Mouse (Mus musculus) activated CD4-positive, CD25-positive, alpha-beta regulatory T cell, adult 4 months (primary cell): ENCODE data around the gene Gm20696. TPM values are rescaled to one million over a fixed set of nuclear protein-coding genes. Genes with fewer than 3 reads are reported as not detected.

Experiments
- ATAC-seq: one replicate; pipeline ENCODE4 v1.8.0; 2017
- polyA plus RNA-seq, 2 experiments: library from polyadenylated mRNA; unstranded; fragments of 100-300 nt; shearing (Covaris generic); gene quantifications; one replicate each; pipeline ENCODE4 v1.2.1; 2017

Gene Gm20696
- polyA plus RNA-seq, 2 experiments from 2014 or later = 11.9 to 13.1 TPM

DNA sequence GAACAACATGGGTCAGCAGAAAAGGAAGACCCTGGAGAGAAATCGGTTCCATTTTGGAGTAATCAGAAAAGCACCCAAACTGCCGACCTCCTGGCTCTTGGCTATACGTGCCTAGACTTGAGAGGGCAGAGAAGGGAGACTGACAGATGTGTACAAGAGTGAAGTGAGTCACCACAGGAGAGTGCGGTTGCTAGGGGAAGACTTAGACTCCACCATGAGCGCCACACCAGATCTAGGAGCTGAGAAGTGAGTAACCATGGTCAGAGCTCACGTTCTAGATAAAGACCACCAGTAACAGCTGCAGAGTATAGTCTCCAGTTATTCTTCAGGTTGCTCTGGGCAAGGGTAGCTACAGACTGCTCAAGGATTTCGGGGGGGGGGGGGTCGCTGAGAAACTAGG lies 3.4 kb downstream of the Gm20696 start:
- ATAC-seq = no peak

DNA sequence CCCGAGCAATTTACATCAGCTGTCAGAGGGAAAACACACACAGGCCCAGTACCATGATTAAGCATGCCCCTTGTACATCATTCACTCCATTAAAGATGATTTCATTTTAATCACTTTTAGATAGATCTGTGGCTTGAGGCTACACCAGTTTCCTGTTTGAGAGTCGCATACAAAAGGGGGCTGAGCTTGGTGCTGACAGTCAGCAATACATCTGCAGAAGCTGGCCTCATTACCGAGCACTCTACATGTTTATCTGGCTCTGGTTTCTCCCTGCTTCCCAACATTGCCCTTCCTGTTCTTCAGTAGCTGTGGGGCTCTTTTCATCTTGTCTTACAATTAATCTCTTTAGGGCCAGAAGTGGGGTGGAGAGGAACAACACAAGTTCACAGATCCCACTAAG lies 6.2 kb downstream of the Gm20696 start:
- peak; percentile 41 for ATAC-seq

DNA sequence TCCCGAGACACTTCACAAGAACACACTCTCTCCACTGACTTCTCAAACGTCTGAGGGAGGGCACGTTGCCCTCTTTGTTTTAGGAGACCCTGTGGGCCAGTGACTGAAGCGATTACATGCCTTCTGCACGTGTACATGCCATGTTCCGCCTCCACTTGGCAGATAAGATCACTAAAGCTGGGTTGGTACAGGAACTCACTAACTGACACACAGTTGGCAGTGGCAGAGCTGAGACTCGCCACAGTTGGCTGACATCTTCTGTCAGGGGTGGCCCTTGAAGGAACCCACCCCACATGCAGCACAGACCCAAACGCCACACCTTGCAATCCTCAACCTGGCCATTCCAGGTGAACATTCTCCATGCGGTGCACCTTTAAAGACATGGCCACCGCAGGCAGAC lies 8.0 kb downstream of the Gm20696 start:
- ATAC-seq = peak; percentile 27

DNA sequence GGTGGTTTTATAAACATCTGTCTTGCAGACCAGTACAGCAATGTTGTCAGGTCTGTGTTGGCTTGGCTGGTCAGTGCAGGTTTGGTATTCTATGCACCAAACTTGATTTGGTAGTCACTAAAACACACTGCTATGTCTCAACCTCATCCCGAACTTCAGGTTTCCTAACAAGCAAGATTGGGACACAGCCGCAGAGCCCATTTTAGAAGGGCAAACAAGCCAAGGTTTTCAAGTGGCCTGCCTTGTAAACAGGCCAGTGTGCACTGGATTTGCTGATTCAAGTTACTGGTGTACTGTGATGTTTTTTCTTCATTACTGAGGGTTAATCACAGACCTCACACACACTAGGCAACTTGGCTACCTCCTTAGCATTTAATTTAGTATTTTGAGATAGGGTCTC lies 10.5 kb downstream of the Gm20696 start:
- ATAC-seq = no peak

DNA sequence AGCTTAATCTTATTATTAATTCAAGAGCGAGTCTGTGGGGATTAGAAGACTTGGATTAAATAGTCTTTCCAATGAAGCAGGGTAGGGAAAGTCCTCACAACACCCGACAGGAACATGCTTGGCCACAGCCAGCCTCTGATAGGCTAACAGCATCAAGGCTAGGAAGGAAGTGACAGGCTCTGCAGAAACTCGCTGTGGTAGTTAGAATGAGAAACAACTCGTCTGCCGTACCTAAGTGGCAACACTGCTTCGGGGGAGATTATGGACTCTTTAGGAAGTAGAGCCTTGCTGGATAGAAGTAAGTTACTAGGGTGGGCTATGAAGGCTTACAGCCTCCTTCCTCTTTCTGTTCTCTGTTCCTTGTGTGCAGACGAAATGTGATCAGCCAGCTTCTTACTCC lies 11.1 kb downstream of the Gm20696 start:
- ATAC-seq = peak; percentile 95

DNA sequence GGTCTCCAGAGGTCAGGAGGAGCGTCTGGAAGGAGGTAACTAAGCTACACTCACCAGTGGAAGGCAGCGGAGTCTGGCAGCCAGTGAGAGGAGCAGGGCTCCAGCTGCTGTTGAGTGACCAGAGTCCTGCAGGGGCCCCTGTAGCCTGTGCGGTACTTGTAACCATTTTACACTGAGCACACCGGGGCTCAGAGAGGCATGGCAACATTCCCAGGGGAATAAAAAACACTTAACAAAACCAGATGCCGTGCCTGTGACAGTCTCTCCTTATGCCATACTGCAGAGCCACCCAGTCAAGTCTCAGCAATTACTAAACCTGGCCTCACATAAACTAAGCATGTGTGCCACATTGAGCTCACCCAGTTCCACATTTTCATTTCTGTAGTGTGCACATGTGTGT lies 12.3 kb downstream of the Gm20696 start:
- no peak for ATAC-seq

DNA sequence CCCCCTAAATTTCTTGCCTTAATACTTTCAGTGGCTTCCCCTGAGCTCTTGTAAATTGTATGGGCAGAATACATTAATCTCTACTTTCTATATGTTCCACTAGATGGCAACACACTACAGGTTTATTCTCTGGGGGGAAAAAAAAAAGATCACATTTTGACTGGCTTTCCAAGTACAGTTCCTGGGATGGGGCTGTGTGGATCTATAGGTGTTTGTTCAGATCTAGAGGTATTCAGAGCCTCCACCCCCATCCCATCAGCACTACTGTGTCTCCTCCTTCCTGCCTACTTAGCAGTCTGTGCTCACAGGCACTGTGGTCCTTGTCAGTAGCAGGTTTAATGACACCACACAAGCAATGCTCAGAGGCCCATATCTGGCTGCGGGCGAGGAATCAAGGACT lies 14.3 kb downstream of the Gm20696 start:
- no peak for ATAC-seq

DNA sequence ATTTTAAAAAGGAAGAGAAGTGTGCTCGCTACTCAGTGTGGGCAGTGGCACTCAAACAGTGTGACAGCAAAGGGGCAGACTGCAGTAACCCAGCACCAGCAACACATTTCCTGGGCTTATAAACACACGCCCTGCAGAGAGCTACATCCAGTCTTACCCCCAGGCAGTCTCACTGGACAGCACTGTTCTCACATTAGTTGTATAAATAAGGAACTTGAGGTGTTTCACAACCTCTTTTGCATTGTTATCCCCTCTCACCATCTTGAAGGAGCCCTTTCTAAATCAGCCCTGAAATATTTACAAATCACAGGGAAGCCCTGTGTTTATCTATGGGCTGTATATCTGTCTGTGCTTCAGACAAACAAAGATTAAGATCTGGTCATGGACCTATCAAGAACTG lies 17.3 kb downstream of the Gm20696 start:
- ATAC-seq = no peak

DNA sequence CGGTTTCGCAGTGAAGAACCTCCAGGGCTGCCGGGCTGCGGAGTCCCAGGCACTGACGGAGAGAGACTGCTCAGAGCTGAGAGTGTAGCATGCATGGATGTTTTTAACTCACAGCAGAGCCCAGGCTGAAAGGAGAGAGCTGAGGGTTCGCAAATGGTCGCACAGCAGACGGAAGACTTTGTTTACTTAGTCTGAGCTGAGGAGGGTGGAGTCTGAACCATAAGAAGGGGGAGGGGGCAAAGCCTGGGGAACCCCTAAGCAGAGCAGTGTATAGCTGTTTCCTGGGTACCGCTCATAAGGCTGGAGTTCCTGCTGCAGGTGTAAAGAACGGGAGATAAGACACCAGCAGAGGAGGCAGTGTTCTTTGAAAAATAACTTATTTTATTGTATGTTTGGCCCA lies 20.3 kb downstream of the Gm20696 start:
- ATAC-seq = peak; percentile 83

DNA sequence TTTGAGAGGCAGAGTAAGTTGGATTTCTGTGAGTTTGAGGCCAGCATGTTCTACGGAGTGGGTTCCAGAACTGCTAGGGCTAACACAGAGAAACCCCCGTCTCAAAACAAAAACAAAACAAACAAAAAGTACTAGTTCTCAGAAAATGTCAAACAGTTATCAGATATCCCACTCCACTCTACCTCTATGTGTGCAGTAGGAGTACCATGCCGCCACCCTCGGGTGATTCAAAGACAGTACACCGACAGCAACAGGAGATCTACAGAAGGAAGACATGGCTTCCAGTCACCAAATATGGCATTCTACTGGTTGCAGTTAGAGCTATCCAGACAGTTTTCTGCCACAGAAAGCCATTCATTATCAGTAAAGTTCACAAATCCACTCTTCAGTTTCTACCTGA lies 21.7 kb downstream of the Gm20696 start:
- ATAC-seq = no peak

DNA sequence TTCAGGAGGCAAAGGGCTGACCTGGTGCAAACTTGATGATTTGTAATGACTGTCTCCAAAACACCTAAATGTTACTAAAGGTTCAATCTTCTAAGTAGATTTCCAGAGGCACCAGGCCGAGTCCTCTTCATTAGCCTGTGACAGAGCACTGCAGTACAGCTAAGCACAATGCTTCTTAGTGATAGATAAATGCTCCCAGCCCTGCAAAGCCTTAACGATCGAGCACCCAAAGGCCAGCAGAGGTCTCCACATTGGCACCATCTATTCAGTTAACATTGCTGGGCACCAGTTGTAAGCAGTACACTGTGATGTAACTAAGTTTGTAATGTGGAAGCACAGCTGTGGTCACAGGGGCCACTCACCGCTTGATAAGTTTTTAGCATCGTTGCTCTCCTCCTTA lies 22.2 kb downstream of the Gm20696 start:
- ATAC-seq = no peak

DNA sequence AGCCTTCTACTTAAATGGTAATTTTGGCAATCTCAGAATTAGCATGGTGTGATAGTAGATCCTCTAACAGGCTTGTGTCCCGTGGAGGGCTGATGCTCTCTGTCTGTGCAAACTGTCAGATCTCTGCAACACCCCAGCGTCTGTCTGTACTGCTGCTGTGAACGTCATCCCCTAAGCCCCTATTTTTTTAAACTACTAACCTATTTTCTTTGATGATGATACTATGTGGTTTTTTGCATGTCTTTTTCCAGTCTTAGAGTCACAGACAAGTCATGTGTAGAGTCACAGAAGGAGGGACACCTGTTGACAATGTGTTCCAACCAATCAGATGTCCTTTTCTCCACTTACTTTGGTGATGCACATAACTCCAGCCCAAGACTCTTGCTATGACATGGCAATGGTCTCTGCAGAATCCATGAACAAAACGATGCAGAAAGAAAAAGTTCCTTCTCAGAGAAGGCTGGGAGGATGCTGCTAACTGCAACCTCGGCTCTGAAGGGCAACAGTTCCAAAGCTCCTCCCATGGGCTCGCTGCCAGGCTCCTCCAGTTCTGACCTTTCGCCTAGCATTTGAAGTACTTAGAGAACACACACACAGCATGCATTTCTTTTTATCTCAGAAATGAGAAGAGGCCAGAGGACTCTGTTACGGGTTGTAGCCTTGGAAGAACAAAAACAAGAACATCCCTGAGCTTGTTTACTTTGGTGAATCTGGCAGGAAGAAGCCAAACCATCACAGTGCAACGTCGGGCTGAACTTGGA lies 23.0 kb downstream of the Gm20696 start:
- ATAC-seq = peak; percentile 48

DNA sequence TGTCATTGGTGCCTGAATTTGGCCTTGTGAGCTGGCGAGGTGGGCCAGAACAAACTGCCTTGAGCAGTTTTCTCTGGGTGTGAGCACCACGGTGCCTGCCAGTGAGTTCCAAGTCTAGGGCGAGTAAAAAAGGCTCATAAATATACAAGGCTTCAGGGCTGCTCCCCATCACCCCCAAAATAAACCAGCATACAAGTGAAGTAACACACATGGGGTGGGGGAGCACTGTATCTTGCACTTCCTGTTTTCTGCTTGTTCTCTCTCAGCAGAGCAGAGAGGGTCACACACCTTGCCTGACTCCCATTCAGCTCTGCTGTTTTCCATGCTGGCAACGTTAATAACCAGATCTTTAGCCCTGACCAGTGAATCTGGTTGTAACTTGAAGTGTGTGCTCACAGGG lies 29.1 kb downstream of the Gm20696 start:
- no peak for ATAC-seq

DNA sequence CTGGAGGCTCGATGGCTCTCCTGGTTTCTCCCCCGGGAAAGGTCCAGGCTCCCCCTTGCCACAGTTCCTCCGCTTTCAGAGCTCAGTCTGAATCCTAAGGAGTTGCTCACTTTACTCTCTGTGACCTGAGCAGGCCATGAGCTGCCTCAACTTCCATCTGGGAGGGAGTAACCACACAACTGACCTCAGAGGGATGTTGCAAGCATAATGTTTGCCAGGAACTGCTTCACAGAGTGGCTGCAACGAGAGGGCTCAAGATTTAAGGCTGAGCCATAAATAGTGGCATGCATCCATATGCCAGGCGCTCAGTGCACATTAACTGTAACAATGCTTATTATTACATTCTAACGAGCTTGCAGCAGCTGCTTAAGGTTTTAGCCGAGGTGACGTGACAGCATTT lies 29.8 kb downstream of the Gm20696 start:
- ATAC-seq = no peak

DNA sequence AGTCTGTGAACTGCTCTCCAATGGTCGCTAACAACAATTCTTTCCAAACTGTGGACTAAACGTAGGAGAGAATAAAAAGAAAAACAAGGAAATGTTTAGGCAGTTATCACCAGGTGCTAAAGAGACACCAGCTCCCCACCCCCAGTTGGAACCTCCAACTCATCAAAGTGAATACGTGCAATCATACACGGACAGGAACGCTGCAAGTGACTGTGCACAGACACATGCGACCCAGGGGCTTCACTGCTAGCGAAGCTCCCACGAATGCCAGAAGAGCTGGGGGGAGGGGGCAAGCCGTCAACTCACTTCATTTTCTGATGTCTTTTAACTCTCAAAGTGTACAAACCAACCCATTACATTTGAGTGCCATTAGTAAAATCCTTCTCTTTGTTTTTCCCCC lies 30.5 kb downstream of the Gm20696 start:
- ATAC-seq = no peak

DNA sequence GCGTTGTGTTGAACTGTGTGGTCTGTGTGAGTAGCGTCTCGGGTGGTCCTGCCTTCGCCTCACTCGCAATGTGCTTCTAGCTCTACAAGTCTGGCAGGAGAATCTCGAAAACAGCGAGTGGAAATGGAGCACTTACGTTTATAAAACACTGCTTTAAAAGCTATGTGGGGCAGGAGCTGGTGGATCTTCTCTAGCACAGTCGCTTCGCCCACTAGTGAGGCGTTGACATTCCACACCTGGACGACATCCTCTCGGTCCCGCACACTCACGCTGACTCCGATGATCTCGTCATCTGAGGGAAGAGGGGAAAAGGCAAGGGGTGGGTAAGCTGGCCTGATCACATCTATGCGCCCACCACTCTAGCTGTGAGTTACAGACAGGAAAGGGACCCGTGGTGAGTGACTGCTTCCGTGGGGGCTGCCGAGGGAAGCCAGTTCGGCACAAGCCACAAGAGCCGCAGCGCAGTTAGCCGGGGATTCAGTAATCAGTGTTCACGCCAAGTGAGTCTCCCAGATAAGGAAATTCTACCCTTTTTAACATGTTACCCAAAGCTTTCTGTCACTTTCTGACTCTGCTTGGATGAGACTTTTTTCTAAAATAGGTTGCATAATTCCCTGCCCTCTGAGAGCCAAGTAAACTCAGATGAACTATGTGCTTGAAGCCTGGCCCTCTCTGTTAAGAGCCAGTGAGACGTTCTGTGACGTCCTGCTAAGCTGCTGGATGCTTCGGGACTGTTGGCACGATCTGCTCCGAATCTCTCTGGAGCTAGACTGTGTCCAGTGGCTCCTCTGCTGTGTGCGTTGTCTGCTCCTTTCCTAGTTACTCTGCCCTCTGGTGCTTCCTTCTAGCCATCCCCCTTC lies 34.2 kb downstream of the Gm20696 start:
- no peak for ATAC-seq

DNA sequence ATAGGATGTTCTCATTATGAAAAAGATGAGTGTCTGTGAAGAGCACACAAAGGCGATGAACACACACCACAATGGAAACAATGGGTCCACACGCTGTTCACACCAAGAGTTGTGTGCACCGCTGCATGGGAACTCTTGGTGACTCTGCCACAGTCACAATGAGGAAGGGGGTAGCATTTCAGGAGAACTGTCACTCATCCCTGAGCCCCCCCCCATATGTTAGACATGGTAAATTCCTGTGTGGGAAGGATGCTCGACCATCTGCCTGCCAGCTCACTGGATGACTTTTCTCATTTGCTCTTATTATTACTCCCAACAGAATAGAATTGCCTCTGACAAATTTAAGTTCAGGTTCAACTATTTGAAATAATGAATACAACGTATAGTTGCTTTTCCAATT lies 35.0 kb downstream of the Gm20696 start:
- ATAC-seq = no peak

DNA sequence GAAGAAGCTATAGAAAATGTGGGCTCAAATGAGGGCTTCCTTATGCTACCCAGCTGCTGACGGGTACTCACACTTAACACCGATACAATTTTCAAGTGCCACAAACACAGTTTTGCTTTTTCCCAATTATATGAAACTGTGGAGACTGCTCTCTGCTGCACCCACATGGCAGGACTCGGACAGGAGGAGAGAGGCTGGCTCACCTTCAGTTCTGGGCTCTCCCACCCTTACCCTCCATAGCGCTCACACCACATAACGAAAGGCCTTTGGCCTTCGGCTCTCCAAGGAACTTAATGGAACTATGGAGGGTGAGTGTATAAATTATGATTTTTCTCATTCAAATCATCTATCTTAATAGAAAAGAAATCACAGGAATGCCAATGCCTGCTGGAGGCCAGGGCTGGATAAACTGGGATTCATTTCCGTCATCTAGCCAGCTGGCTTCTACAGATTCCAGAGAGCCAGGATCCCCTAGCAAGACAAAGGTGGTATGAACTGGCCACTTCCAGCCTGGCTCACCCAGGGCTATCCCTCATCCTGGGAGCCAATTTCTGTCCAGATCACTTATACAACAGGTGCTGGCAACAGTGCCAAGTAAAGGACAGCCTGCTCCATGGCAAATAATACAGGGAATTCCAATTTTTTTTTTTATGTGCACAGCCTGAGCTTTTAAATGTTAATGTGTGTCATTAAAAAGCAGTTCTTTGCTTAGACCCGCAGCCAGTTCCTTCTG lies 36.7 kb downstream of the Gm20696 start:
- no peak for ATAC-seq

DNA sequence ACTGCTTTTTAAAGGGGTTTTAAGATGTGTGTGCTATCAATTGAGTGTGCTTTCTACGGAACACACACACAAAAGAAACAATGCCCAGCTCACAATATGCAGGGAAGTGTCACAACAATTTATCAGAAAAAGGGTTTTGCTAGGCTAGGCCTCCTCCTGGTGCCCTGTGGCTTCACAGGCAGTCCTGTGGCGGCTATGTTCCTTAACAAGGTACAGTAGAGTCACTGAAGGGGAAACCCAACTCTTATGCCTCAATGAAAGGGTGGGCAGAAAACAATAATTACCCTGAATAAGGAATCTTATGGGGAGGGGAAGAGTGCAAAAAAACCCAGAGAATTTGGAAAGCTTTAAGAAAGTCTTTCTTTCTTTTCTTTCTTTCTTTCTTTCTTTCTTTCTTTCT lies 40.2 kb downstream of the Gm20696 start:
- no peak for ATAC-seq

DNA sequence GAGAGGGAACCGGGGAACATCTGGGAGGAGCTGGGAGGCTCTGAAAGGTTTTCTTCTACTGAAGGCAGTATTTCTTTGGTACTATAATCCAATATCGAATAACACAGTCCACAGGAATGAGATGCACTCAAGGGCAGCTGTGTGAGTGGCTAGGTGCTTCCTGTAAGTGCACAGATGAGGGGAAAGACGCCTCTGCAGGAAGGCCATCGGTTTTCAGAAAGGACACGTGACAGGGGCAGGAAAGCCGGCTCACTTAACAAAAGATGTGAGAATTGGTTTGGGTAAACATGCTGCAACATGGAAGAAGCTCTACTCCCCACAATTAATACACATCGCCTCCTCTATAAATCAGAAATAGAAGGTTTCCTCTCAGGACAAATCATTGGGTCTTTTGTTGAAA lies 40.8 kb downstream of the Gm20696 start:
- ATAC-seq = no peak

DNA sequence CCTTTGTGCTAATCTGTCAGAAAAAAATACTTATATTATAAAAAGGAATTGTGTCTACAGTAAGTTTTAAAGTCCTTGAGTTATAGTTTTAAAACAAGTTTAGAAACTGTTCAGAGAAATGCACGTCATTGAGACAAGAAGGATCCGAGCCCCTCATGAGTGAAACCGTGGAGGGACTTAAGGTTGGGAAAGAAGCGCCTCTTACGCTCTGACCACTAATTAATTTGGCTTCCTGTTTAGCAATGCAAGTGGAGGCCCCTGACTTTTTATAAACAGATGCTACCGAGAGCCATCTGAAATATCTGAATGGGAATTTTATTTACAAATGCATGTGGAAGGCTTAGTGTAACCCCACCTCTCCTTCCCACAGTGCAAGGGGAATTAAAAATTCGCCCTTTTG lies 41.3 kb downstream of the Gm20696 start:
- ATAC-seq = no peak

DNA sequence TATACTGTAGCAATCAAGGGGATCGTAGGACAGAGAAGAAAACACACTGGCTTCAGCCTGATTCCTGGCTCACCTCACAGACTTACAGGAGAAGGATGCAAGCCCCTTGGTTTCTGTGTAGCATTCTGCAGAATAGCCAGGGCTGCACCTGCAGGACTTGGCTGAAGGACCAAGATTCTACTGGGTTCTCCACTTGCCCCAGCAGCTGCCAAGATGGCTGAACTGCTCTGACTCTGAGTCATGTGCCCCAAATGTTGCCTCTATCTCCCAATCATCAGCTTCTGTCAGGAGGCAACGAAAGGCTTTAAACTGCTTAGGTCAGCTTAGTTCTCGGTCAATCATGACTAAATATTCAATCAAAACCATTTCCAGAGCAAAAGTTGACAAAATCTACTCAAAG lies 42.1 kb downstream of the Gm20696 start:
- ATAC-seq = no peak

DNA sequence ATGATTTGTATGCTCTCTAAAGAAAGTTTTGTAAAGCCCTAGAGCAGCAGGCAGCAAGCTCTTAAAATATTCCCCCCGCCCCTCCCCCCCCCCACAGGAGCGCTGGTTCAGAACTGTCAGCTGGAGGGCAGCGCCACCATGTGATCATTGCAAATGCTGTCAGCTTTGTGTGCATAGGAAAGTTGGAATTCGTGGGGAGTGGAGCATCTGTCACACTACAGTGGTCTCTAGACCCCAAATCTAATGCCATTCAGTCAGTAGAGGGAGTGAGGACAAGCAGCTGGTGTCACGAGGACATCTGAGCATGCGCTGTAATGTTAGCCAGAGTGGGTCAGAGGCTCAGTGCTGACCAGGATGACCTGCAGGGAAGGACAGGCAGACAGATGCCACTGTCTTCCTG lies 43.0 kb downstream of the Gm20696 start:
- no peak for ATAC-seq

DNA sequence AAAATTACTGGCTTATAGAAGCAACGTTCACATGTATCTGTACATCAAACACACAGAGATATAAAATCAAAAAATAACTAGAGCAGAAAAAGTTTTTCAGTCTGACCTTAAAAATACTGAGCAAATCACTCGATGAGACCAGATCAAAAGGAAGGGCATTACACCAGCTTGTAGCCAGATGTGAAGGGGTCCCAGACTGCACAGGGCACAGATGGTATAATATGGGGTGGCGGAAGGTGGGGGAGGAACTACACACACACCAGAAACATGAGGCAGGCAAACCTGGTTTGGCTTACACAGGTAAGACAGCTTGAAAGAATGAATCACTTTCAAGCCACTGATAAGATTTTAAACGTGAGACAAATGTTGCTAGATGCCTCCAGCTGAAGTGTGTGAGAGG lies 45.4 kb downstream of the Gm20696 start:
- ATAC-seq = no peak
